Mouse (Mus musculus): ENCODE measurements around the gene Mrpl4.

Mrpl4 gene

GRCm38 (mm10) chr9:21002627-21003551 lies at the start of gene Mrpl4:
Gene Mrpl4, plus strand, starts transcription at chr9:21002738.
- DNase-seq (ENCODE audit: low read depth, low spot score): peak; percentile 83

- DNase-seq (ENCODE audit: low read depth, low spot score): no peak
Observed at GRCm38 (mm10) chr9:20956989-20957388, 45.5 kb upstream of the Mrpl4 start.

- DNase-seq (ENCODE audit: low read depth, low spot score): no peak
Observed at GRCm38 (mm10) chr9:20959430-20959938, 43.1 kb upstream of the Mrpl4 start, which contains the start of gene Dnmt1. Gene Dnmt1, minus strand, starts transcription at chr9:20959888.

GRCm38 (mm10) chr9:20961557-20961956 lies 41.0 kb upstream of the Mrpl4 start:
- DNase-seq (ENCODE audit: low read depth, low spot score): no peak

- DNase-seq (ENCODE audit: low read depth, low spot score): no peak
Observed at GRCm38 (mm10) chr9:20965606-20966005, 36.9 kb upstream of the Mrpl4 start.

GRCm38 (mm10) chr9:20966008-20966407 lies 36.5 kb upstream of the Mrpl4 start:
- no peak for DNase-seq (ENCODE audit: low read depth, low spot score)

GRCm38 (mm10) chr9:20966747-20967146 lies 35.8 kb upstream of the Mrpl4 start:
- DNase-seq (ENCODE audit: low read depth, low spot score): no peak

- peak; percentile 45 for DNase-seq (ENCODE audit: low read depth, low spot score)
Observed at GRCm38 (mm10) chr9:20971751-20972140, 30.8 kb upstream of the Mrpl4 start.

GRCm38 (mm10) chr9:20972141-20972992 lies 30.2 kb upstream of the Mrpl4 start:
- peak; percentile 64 for DNase-seq (ENCODE audit: low read depth, low spot score)

- DNase-seq (ENCODE audit: low read depth, low spot score): no peak
Observed at GRCm38 (mm10) chr9:20973001-20973681, 29.4 kb upstream of the Mrpl4 start.

GRCm38 (mm10) chr9:20973682-20974075 lies 28.9 kb upstream of the Mrpl4 start:
- peak; percentile 35 for DNase-seq (ENCODE audit: low read depth, low spot score)

GRCm38 (mm10) chr9:20975431-20976215 lies 26.9 kb upstream of the Mrpl4 start:
- no peak for DNase-seq (ENCODE audit: low read depth, low spot score)

GRCm38 (mm10) chr9:20976216-20976960 lies 26.1 kb upstream of the Mrpl4 start, which contains the start of gene S1pr2:
Gene S1pr2, minus strand, starts transcription at chr9:20976781.
- peak; percentile 76 for DNase-seq (ENCODE audit: low read depth, low spot score)

- no peak for DNase-seq (ENCODE audit: low read depth, low spot score)
Observed at GRCm38 (mm10) chr9:20976961-20977689, 25.4 kb upstream of the Mrpl4 start.

- DNase-seq (ENCODE audit: low read depth, low spot score): no peak
Observed at GRCm38 (mm10) chr9:20978409-20979095, 24.0 kb upstream of the Mrpl4 start.

GRCm38 (mm10) chr9:20979181-20979580 lies 23.4 kb upstream of the Mrpl4 start:
- DNase-seq (ENCODE audit: low read depth, low spot score): no peak

- DNase-seq (ENCODE audit: low read depth, low spot score): no peak
Observed at GRCm38 (mm10) chr9:20979769-20980168, 22.8 kb upstream of the Mrpl4 start.

GRCm38 (mm10) chr9:20982171-20982570 lies 20.4 kb upstream of the Mrpl4 start:
- no peak for DNase-seq (ENCODE audit: low read depth, low spot score)

- DNase-seq (ENCODE audit: low read depth, low spot score): no peak
Observed at GRCm38 (mm10) chr9:20983169-20983568, 19.4 kb upstream of the Mrpl4 start.
